Mouse (Mus musculus) liver, embryonic 14.5 days (tissue): ENCODE data around the gene Kcnj8. TPM values are rescaled to one million over a fixed set of nuclear protein-coding genes. Genes with fewer than 3 reads are reported as not detected.

ENCODE experiments used
- ATAC-seq: fragments of 200-750 bp; cut with Nextera tagmentation; 2 replicates; pipeline ENCODE4 v1.8.0; 2017; ENCODE audit warnings: moderate number of reproducible peaks, mild to moderate bottlenecking, moderate library complexity; ENCODE audit not compliant: insufficient read depth
- DNase-seq, 3 experiments: peaks; one replicate each; pipeline ENCODE4 v3.0.0-alpha.2; 2012 to 2013; ENCODE audit warnings: low read depth in 3 of 3, low spot score in 3 of 3
- H3K27ac ChIP-seq: fragments of 300-500 bp; sonication (generic); 2 replicates; pipeline ENCODE4 v1.5.1; 2014; ENCODE audit warnings: moderate library complexity, mild to moderate bottlenecking, control low read depth, inconsistent platforms
- H3K27me3 ChIP-seq: fragments of 300-500 bp; sonication (generic); 2 replicates; pipeline ENCODE4 v1.6.1; 2014; ENCODE audit warnings: mild to moderate bottlenecking, low read length, moderate library complexity; ENCODE audit not compliant: control insufficient read depth, insufficient read depth
- H3K36me3 ChIP-seq: fragments of 300-500 bp; sonication (generic); replicated peaks from 2 replicates; pipeline ENCODE4 v1.6.1; 2014; ENCODE audit warnings: low read depth; ENCODE audit not compliant: control insufficient read depth, insufficient read depth
- H3K4me1 ChIP-seq, 2 experiments: fragments of 200-500 bp in 1 of 2; fragments of 300-500 bp in 1 of 2; sonication (generic) in 1 of 2; replicated peaks; 2 replicates each; pipeline ENCODE4 v1.6.1; 2012 to 2014; ENCODE audit warnings: antibody characterized with exemption in 1 of 2, inconsistent platforms in 1 of 2, low read length in 1 of 2; ENCODE audit not compliant: control insufficient read depth in 2 of 2, insufficient read depth in 2 of 2
- H3K4me2 ChIP-seq: fragments of 300-500 bp; sonication (generic); 2 replicates; pipeline ENCODE4 v1.6.1; 2014; ENCODE audit warnings: low read depth, mild to moderate bottlenecking, control low read depth, moderate library complexity
- H3K4me3 ChIP-seq, 2 experiments: fragments of 200-500 bp in 1 of 2; fragments of 300-500 bp in 1 of 2; sonication (generic) in 1 of 2; 2 replicates each; pipeline ENCODE4 v1.5.1; 2012 to 2014; ENCODE audit warnings: low read depth in 2 of 2, low read length in 2 of 2, mild to moderate bottlenecking in 2 of 2, control low read depth in 1 of 2, inconsistent platforms in 1 of 2, moderate library complexity in 1 of 2; ENCODE audit not compliant: insufficient read depth in 1 of 2
- H3K9ac ChIP-seq: fragments of 300-500 bp; sonication (generic); replicated peaks from 2 replicates; pipeline ENCODE4 v1.6.1; 2014; ENCODE audit warnings: mild to moderate bottlenecking, control low read depth, moderate library complexity
- H3K9me3 ChIP-seq: fragments of 300-500 bp; sonication (generic); 2 replicates; pipeline ENCODE4 v1.6.1; 2016; ENCODE audit warnings: low read length, mixed read lengths; ENCODE audit not compliant: control insufficient read depth
- CTCF ChIP-seq: IDR thresholded peaks from 2 replicates; pipeline ENCODE4 v1.5.1; 2016; ENCODE audit warnings: antibody characterized with exemption, low read depth, control low read depth
- EP300 ChIP-seq: IDR thresholded peaks from 2 replicates; pipeline ENCODE4 v1.6.1; 2016; ENCODE audit warnings: antibody characterized with exemption, low read depth
- WGBS: fragments of 180-500 bp; shearing (Covaris S2); extraction: QIAGEN DNeasy Blood & Tissue Kit; methylation state at CpG from one replicate; pipeline ENCODE4 v1.1.7; 2014; ENCODE audit not compliant: insufficient replicate concordance; 5-methylcytosine and 5-hydroxymethylcytosine counted together
- polyA plus RNA-seq, 2 experiments: library from polyadenylated mRNA; depleted of rRNA in 1 of 2; stranded (reverse) in 1 of 2; unstranded in 1 of 2; fragments of >200 nt; fragmentation: Nextera tagmentation in 1 of 2; extraction: Ambion mirVana in 1 of 2; gene quantifications; 2 replicates each; pipeline versions ENCODE4 v1.2.1 to v1.2.3; 2012 to 2014

Gene Kcnj8
- polyA plus RNA-seq, 2 experiments = 0.89 to 1.6 TPM

- DNase-seq = no peak
- no peak overlapping the region for H3K4me2 ChIP-seq
- WGBS = 57% methylated on average over 9 of the region's 9 CpGs
These were observed 38.3 kb upstream of the Kcnj8 start for GRCm38 (mm10) chr6:142609401-142610373.

GRCm38 (mm10) chr6:142607080-142607479 lies 35.7 kb upstream of the Kcnj8 start:
- no peaks in the 10 kb centered on the region for H3K4me1 ChIP-seq
- no peak overlapping the region for H3K9ac ChIP-seq
- no peak for ATAC-seq
- WGBS = 60% methylated on average over 7 of the region's 7 CpGs
- H3K4me2 ChIP-seq = no peak overlapping the region
- H3K27ac ChIP-seq = no peak overlapping the region
- no peaks in the 10 kb centered on the region for H3K36me3 ChIP-seq
- no peak overlapping the region for H3K4me3 ChIP-seq
- DNase-seq = no peak
- TF ChIP-seq EP300 (no peak), CTCF (no peak)
- H3K27me3 ChIP-seq = no peaks in the 10 kb centered on the region
- H3K9me3 ChIP-seq = no peaks in the 10 kb centered on the region

More at GRCm38 (mm10) chr6:142609401-142610373, 38.3 kb upstream of the Kcnj8 start:
- no peaks in the 10 kb centered on the region for H3K9me3 ChIP-seq
- TF ChIP-seq EP300 (no peak), CTCF (no peak)
- no peaks in the 10 kb centered on the region for H3K27me3 ChIP-seq
- no peak for ATAC-seq
- no peak overlapping the region for H3K9ac ChIP-seq
- no peak overlapping the region for H3K4me3 ChIP-seq
- H3K36me3 ChIP-seq = no peaks in the 10 kb centered on the region
- H3K27ac ChIP-seq = no peak overlapping the region
- 0 out of 4 replicates have a peak, but pooled peaks cover 0 to 2% of the 10 kb centered on the region in 2 experiments for H3K4me1 ChIP-seq

- no peaks in the 10 kb centered on the region for H3K9me3 ChIP-seq
- H3K4me1 ChIP-seq = no peaks in the 10 kb centered on the region
- H3K4me3 ChIP-seq = no peak overlapping the region
- H3K27ac ChIP-seq = no peak overlapping the region
- no peaks in the 10 kb centered on the region for H3K36me3 ChIP-seq
- no peak for DNase-seq
- TF ChIP-seq CTCF (no peak), EP300 (no peak)
- no peak for ATAC-seq
- WGBS = 57% methylated on average over 6 of the region's 6 CpGs
- no peak overlapping the region for H3K4me2 ChIP-seq
- no peak overlapping the region for H3K9ac ChIP-seq
- H3K27me3 ChIP-seq = no peaks in the 10 kb centered on the region
These were observed 31.4 kb upstream of the Kcnj8 start for GRCm38 (mm10) chr6:142602772-142603171.

- 57% methylated on average over 4 of the region's 4 CpGs for WGBS
- Histone ChIP-seq H3K4me3 (no peak overlapping the region), H3K4me1 (no peaks in the 10 kb centered on the region), H3K27ac (no peak overlapping the region), H3K36me3 (no peaks in the 10 kb centered on the region), H3K27me3 (no peaks in the 10 kb centered on the region), H3K4me2 (no peak overlapping the region), H3K9me3 (no peaks in the 10 kb centered on the region), H3K9ac (no peak overlapping the region)
- TF ChIP-seq CTCF (no peak), EP300 (no peak)
- no peak for ATAC-seq
- DNase-seq = no peak
These were observed 7.4 kb upstream of the Kcnj8 start for GRCm38 (mm10) chr6:142578831-142579230.

- ATAC-seq = no peak
- no peak for TF ChIP-seq EP300
- TF ChIP-seq CTCF = no peak
These were observed 6.4 kb upstream of the Kcnj8 start for GRCm38 (mm10) chr6:142577801-142578200.

More at GRCm38 (mm10) chr6:142577801-142578200, 6.4 kb upstream of the Kcnj8 start:
- peaks cover 2% of the 10 kb centered on the region for H3K27me3 ChIP-seq
- H3K4me3 ChIP-seq = no peak overlapping the region
- H3K9me3 ChIP-seq = no peaks in the 10 kb centered on the region
- no peak overlapping the region for H3K27ac ChIP-seq
- H3K36me3 ChIP-seq = no peaks in the 10 kb centered on the region
- WGBS = 47% methylated on average over 6 of the region's 6 CpGs
- no peak overlapping the region for H3K9ac ChIP-seq
- H3K4me1 ChIP-seq = no peaks in the 10 kb centered on the region
- H3K4me2 ChIP-seq = no peak overlapping the region
- no peak for DNase-seq
